Mouse (Mus musculus): ENCODE measurements around the gene Ece2.

DNA sequence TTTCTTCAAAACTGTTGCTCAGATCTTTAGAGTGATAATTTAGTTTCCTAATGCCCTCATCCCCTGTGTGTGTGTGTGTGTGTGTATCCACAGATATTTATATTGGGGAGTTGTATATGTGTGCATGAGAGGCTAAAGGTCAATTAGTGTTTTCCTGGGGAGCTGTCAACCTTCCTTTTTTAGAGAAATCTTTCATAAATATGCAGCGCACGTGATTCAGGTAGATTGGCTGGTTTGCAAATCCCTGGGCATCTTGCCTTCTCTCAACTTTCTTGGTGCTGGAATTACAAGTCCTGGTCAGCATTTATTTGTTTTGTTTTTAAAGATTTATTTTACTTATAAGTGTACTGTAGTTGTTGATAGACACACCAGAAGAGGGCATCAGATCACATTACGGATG is 40.7 kb downstream of the Ece2 start:
- TF ChIP-seq EP300 (IDR thresholded peaks at IDR 0.05; ENCODE audit: low read depth) (no peak), CTCF (IDR thresholded peaks at IDR 0.05; ENCODE audit: low read depth) (no peak)

Data from liver, postnatal 0 days (tissue).